Mouse (Mus musculus) MEL (cell line): ENCODE measurements at regions not wholly inside any gene's neighbourhood (a gene's known extent, or its start where the extent isn't known, plus 50 kb on each side); places are given as distances from the start of the nearest gene placed in this dataset.

Source experiments
- DNase-seq: peaks from one replicate; pipeline ENCODE4 v3.0.0; 2011; ENCODE audit warnings: low read depth, low spot score
- H3K27ac ChIP-seq: 2 replicates; pipeline ENCODE4 v1.5.1; 2012; ENCODE audit warnings: low read depth, mild to moderate bottlenecking, control low read depth, low read length, moderate library complexity; ENCODE audit not compliant: control insufficient read depth
- H3K27me3 ChIP-seq, 2 experiments: fragments of 150-350 bp in 1 of 2; sonication (generic) in 1 of 2; 2 replicates each; pipeline ENCODE4 v1.6.1; 2012; ENCODE audit warnings: low read length in 2 of 2, mild to moderate bottlenecking in 2 of 2, improper control_type of control experiment in 1 of 2, moderate library complexity in 1 of 2; ENCODE audit not compliant: insufficient read depth in 2 of 2, control insufficient read depth in 1 of 2
- H3K36me3 ChIP-seq, 2 experiments: 2 replicates each; pipeline ENCODE4 v1.6.1; 2012 to 2014; ENCODE audit warnings: low read length in 2 of 2, improper control_type of control experiment in 1 of 2, inconsistent platforms in 1 of 2, mild to moderate bottlenecking in 1 of 2; ENCODE audit not compliant: insufficient read depth in 2 of 2, control insufficient read depth in 1 of 2
- H3K4me1 ChIP-seq, 2 experiments: fragments of 150-350 bp in 1 of 2; sonication (generic) in 1 of 2; 2 replicates each; pipeline ENCODE4 v1.6.1; 2012; ENCODE audit warnings: low read length in 2 of 2, improper control_type of control experiment in 1 of 2, mild to moderate bottlenecking in 1 of 2; ENCODE audit not compliant: insufficient read depth in 2 of 2, control insufficient read depth in 1 of 2
- H3K4me3 ChIP-seq, 2 experiments: fragments of 150-350 bp in 1 of 2; sonication (generic) in 1 of 2; 2 replicates each; pipeline ENCODE4 v1.5.1; 2012; ENCODE audit warnings: low read depth in 2 of 2, low read length in 2 of 2, mild to moderate bottlenecking in 2 of 2, moderate library complexity in 2 of 2, control low read depth in 1 of 2, improper control_type of control experiment in 1 of 2; ENCODE audit not compliant: control insufficient read depth in 1 of 2, insufficient read depth in 1 of 2
- H3K79me2 ChIP-seq: 2 replicates; pipeline ENCODE4 v1.6.1; 2012; ENCODE audit warnings: mild to moderate bottlenecking, low read length, moderate library complexity; ENCODE audit not compliant: control insufficient read depth, poor library complexity, insufficient read depth
- H3K9ac ChIP-seq: 2 replicates; pipeline ENCODE4 v1.6.1; 2012; ENCODE audit warnings: low read depth, mild to moderate bottlenecking, control low read depth, low read length, moderate library complexity; ENCODE audit not compliant: control insufficient read depth, poor library complexity, severe bottlenecking
- H3K9me3 ChIP-seq: fragments of 150-350 bp; sonication (generic); replicated peaks from 2 replicates; pipeline ENCODE4 v1.6.1; 2012; ENCODE audit warnings: mild to moderate bottlenecking, low read length, improper control_type of control experiment, moderate library complexity; ENCODE audit not compliant: insufficient read depth
- CHD1 ChIP-seq: IDR thresholded peaks from 2 replicates; pipeline ENCODE4 v1.6.1; 2012; ENCODE audit warnings: low read depth, mild to moderate bottlenecking, inconsistent platforms, low read length, improper control_type of control experiment
- CHD2 ChIP-seq: IDR thresholded peaks from 2 replicates; pipeline ENCODE4 v1.6.1; 2011; ENCODE audit warnings: low read length, improper control_type of control experiment
- CTCF ChIP-seq, 3 experiments: IDR thresholded peaks in 2 of 3; conservative IDR thresholded peaks in 1 of 3; 2 replicates each; pipeline ENCODE4 v1.5.1; 2011 to 2012; ENCODE audit warnings: low read length in 3 of 3, low read depth in 2 of 3, mild to moderate bottlenecking in 2 of 3, improper control_type of control experiment in 1 of 3, inconsistent platforms in 1 of 3, mixed read lengths in 1 of 3, moderate library complexity in 1 of 3; ENCODE audit not compliant: control insufficient read depth in 1 of 3, insufficient read depth in 1 of 3, poor library complexity in 1 of 3, severe bottlenecking in 1 of 3
- E2F4 ChIP-seq: IDR thresholded peaks from 2 replicates; pipeline ENCODE4 v1.6.1; 2011; ENCODE audit warnings: low read depth, low read length, improper control_type of control experiment, borderline replicate concordance
- EP300 ChIP-seq, 2 experiments: IDR thresholded peaks; 2 replicates each; pipeline ENCODE4 v1.6.1; 2011; ENCODE audit warnings: improper control_type of control experiment in 2 of 2, low read length in 2 of 2, low read depth in 1 of 2, mild to moderate bottlenecking in 1 of 2
- GABPA ChIP-seq: IDR thresholded peaks from 2 replicates; pipeline ENCODE4 v1.6.1; 2012; ENCODE audit warnings: low read depth, mild to moderate bottlenecking, inconsistent platforms, low read length, improper control_type of control experiment, moderate library complexity
- GATA1 ChIP-seq: IDR thresholded peaks from 2 replicates; pipeline ENCODE4 v1.6.1; 2011; ENCODE audit warnings: low read depth, low read length, improper control_type of control experiment
- HCFC1 ChIP-seq: IDR thresholded peaks from 2 replicates; pipeline ENCODE4 v1.6.1; 2012; ENCODE audit warnings: low read depth, mild to moderate bottlenecking, inconsistent platforms, low read length, improper control_type of control experiment, moderate library complexity
- KAT2A ChIP-seq: conservative IDR thresholded peaks from 2 replicates; pipeline ENCODE4 v1.6.1; 2012; ENCODE audit warnings: low read depth, low read length, improper control_type of control experiment, inconsistent platforms
- MAZ ChIP-seq: IDR thresholded peaks from 2 replicates; pipeline ENCODE4 v1.6.1; 2012; ENCODE audit warnings: low read depth, mild to moderate bottlenecking, inconsistent platforms, low read length, improper control_type of control experiment
- MEF2A ChIP-seq: IDR thresholded peaks from 2 replicates; pipeline ENCODE4 v1.6.1; 2014; ENCODE audit warnings: low read depth, mild to moderate bottlenecking, inconsistent platforms, low read length, improper control_type of control experiment; ENCODE audit not compliant: poor library complexity, insufficient replicate concordance, severe bottlenecking; ENCODE audit errors: extremely low read depth
- NELFE ChIP-seq: IDR thresholded peaks from 2 replicates; pipeline ENCODE4 v1.6.1; 2011; ENCODE audit warnings: low read depth, low read length, improper control_type of control experiment
- POLR2A ChIP-seq, 2 experiments: IDR thresholded peaks; 2 replicates each; pipeline ENCODE4 v1.6.1; 2011 to 2012; ENCODE audit warnings: low read length in 2 of 2, mild to moderate bottlenecking in 2 of 2, control low read depth in 1 of 2, improper control_type of control experiment in 1 of 2, low read depth in 1 of 2, moderate library complexity in 1 of 2; ENCODE audit not compliant: control insufficient read depth in 1 of 2, insufficient read depth in 1 of 2, poor library complexity in 1 of 2
- POLR2AphosphoS5 ChIP-seq: IDR thresholded peaks from 2 replicates; pipeline ENCODE4 v1.6.1; 2012; ENCODE audit warnings: low read depth, borderline replicate concordance, mild to moderate bottlenecking, inconsistent platforms, low read length, moderate library complexity, mixed read lengths
- RAD21 ChIP-seq: IDR thresholded peaks from 2 replicates; pipeline ENCODE4 v1.6.1; 2011; ENCODE audit warnings: mild to moderate bottlenecking, low read depth, low read length, improper control_type of control experiment
- SIN3A ChIP-seq: IDR thresholded peaks from 2 replicates; pipeline ENCODE4 v1.6.1; 2012; ENCODE audit warnings: low read length, improper control_type of control experiment, inconsistent platforms
- TAL1 ChIP-seq: IDR thresholded peaks from 2 replicates; pipeline ENCODE4 v1.6.1; 2012; ENCODE audit warnings: mild to moderate bottlenecking, inconsistent platforms, low read length, moderate library complexity, mixed read lengths
- TCF12 ChIP-seq: IDR thresholded peaks from 2 replicates; pipeline ENCODE4 v1.6.1; 2014; ENCODE audit warnings: low read depth, mild to moderate bottlenecking, inconsistent platforms, low read length, improper control_type of control experiment, moderate library complexity
- USF2 ChIP-seq, 2 experiments: IDR thresholded peaks; 2 replicates each; pipeline ENCODE4 v1.6.1; 2011 to 2012; ENCODE audit warnings: improper control_type of control experiment in 2 of 2, low read length in 2 of 2, borderline replicate concordance in 1 of 2, inconsistent platforms in 1 of 2, low read depth in 1 of 2, mild to moderate bottlenecking in 1 of 2; ENCODE audit not compliant: insufficient read depth in 1 of 2
- ZC3H11A ChIP-seq: IDR thresholded peaks from 2 replicates; pipeline ENCODE4 v1.6.1; 2012; ENCODE audit warnings: low read depth, mild to moderate bottlenecking, inconsistent platforms, low read length, improper control_type of control experiment
- ZKSCAN1 ChIP-seq: IDR thresholded peaks from 2 replicates; pipeline ENCODE4 v1.6.1; 2012; ENCODE audit warnings: low read depth, mild to moderate bottlenecking, inconsistent platforms, low read length, improper control_type of control experiment, moderate library complexity
- ZMIZ1 ChIP-seq: IDR thresholded peaks from 2 replicates; pipeline ENCODE4 v1.6.1; 2012; ENCODE audit warnings: low read depth, mild to moderate bottlenecking, inconsistent platforms, low read length, improper control_type of control experiment, moderate library complexity
- ZNF384 ChIP-seq: IDR thresholded peaks from 2 replicates; pipeline ENCODE4 v1.6.1; 2012; ENCODE audit warnings: low read depth, mild to moderate bottlenecking, inconsistent platforms, low read length, improper control_type of control experiment

DNA sequence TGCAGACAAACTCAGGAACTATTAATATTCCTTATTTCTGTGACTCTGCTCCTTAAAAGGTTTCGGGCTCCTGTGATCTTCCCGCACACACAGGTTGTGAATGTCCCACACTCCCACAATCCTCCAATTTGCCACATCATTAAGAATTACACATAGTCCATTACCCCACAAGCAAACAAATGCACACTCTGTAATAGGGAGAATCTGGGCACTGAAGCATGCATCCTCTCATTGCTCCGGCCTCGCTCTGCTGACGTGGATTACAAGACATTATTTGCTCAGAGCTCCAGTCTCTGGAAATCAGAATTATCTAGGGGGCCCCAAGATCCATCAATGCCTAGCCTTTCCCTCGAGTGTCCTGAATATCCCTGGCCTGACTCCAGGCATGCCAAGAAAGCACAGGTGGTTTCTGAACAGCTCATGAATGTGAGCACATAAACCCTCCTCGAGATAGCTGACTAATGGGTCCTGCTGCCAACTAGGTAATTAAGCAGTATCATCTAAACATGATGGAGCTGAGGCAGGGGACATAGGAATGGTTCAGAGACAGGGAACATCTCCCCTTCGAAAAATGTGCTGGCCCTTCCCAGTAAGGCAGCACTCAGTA is 504.2 kb downstream of the Epha4 start:
- H3K9me3 ChIP-seq, result no peaks in the 10 kb centered on the region
- no peaks in the 10 kb centered on the region for H3K4me1 ChIP-seq

DNA sequence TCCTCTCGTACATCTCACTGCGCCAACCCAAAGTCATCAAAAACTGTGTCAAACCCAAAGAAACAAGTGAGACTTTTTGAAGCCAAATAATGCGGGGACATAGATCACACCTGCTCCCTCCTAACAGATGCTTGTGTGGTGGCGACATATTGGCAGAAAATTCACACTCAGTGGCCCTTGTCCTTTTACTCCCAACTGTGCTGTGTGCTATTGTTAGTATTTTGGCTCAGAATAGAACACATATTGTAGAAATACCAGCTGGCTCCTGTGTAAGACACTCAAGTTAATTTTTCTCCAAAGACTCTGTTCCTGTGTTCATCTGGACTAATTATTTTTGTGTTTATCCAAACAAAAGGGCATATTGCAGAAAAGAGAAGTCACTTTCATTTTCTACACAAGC is 487.2 kb downstream of the Epha4 start:
- Histone ChIP-seq H3K9ac (no peak overlapping the region), H3K4me3 (no peak overlapping the region), H3K4me1 (no peaks in the 10 kb centered on the region), H3K36me3 (no peaks in the 10 kb centered on the region), H3K9me3 (no peaks in the 10 kb centered on the region), H3K27me3 (no peaks in the 10 kb centered on the region), H3K79me2 (no peaks in the 10 kb centered on the region), H3K27ac (no peak overlapping the region)
- TF ChIP-seq E2F4 (no peak), ZC3H11A (no peak), GABPA (no peak), POLR2A (IDR thresholded peaks at IDR 0.05; ENCODE audit: control insufficient read depth in 1 of 2, insufficient read depth in 1 of 2, low read depth in 1 of 2, low read length in 2 of 2, poor library complexity in 1 of 2) (no peak), ZNF384 (no peak), RAD21 (no peak), CHD2 (no peak)
- DNase-seq, result no peak

More for the DNA sequence above, 504.2 kb downstream of the Epha4 start:
- H3K27ac ChIP-seq, result no peak overlapping the region
- H3K4me3 ChIP-seq, result no peak overlapping the region
- DNase-seq, result no peak
- no peaks in the 10 kb centered on the region for H3K36me3 ChIP-seq
- TF ChIP-seq TAL1 (no peak), TCF12 (no peak)
- H3K79me2 ChIP-seq, result no peaks in the 10 kb centered on the region
- no peaks in the 10 kb centered on the region for H3K27me3 ChIP-seq
- H3K9ac ChIP-seq, result no peak overlapping the region

DNA sequence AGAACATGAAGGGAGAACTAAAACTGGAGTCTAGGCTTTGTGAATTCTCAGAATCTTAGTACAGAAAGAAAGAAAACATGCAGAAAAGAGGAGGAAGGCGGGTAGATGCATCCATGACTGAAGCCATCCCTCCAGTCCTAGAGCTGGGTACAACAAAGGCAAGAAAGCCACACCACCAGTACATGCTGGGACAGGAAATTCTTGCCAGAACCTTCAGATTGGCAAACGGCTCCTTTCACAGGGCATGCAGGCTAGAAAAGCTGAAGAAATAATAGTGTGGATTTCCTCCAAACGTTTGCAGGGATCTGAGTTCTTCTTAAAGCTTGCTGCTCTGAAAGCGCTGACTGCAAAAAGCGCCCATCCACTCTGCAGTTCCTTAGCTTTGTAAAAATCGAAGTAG is 486.7 kb downstream of the Epha4 start:
- no peak overlapping the region for H3K9ac ChIP-seq
- no peak for DNase-seq
- no peak overlapping the region for H3K4me3 ChIP-seq
- no peaks in the 10 kb centered on the region for H3K36me3 ChIP-seq
- no peaks in the 10 kb centered on the region for H3K4me1 ChIP-seq
- H3K27ac ChIP-seq, result no peak overlapping the region
- no peaks in the 10 kb centered on the region for H3K79me2 ChIP-seq
- no peaks in the 10 kb centered on the region for H3K27me3 ChIP-seq
- TF ChIP-seq EP300 (IDR thresholded peaks at IDR 0.05; ENCODE audit: low read depth in 1 of 2, low read length in 2 of 2) (no peak), E2F4 (no peak), CTCF (IDR thresholded peaks at IDR 0.05 in 2 of 3, conservative IDR thresholded peaks at IDR 0.05 in 1 of 3; ENCODE audit: control insufficient read depth in 1 of 3, insufficient read depth in 1 of 3, low read depth in 2 of 3, low read length in 3 of 3, poor library complexity in 1 of 3, severe bottlenecking in 1 of 3) (no peak), SIN3A (no peak), HCFC1 (no peak), ZMIZ1 (no peak), MAZ (no peak), ZNF384 (no peak), GATA1 (no peak), USF2 (IDR thresholded peaks at IDR 0.05; ENCODE audit: borderline replicate concordance in 1 of 2, insufficient read depth in 1 of 2, low read depth in 1 of 2, low read length in 2 of 2) (no peak), CHD1 (no peak), POLR2AphosphoS5 (no peak), KAT2A (no peak), NELFE (no peak), MEF2A (no peak), ZKSCAN1 (no peak)
- H3K9me3 ChIP-seq, result no peaks in the 10 kb centered on the region
